Mouse (Mus musculus) liver, embryonic 14.5 days (tissue): ENCODE results near the gene Ythdf1.

Experiments
- CTCF ChIP-seq: IDR thresholded peaks from 2 replicates; pipeline ENCODE4 v1.5.1; 2016; ENCODE audit warnings: antibody characterized with exemption, low read depth, control low read depth
- EP300 ChIP-seq: IDR thresholded peaks from 2 replicates; pipeline ENCODE4 v1.6.1; 2016; ENCODE audit warnings: antibody characterized with exemption, low read depth

DNA sequence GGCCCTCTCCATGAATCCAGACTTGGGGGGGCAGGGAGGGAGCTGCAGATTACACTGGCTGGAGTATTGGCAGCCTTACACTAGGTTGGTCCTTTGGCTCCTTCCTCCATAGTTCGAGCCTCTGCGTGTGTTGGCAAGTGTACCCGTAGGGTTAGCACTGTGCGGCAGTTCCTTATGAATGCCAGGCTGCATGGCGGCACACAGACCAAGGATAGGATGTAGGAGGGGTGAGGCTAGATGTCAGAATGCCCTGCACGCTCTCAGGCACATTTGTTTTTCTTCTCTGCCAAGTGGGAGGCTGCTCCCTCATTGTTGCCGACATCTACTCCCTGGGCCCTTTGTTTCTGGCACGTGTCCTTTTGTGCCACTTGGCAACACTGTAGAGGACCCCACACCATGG is 63.6 kb downstream of the Ythdf1 start:
- no peak for TF ChIP-seq CTCF
- no peak for TF ChIP-seq EP300
